Mouse (Mus musculus): ENCODE measurements around the gene Atp2c1.

Gene Atp2c1

GRCm38 (mm10) chr9:105527219-105527618 lies at the start of gene Atp2c1:
TSS of gene Atp2c1 (minus strand) at chr9:105527319.
- in situ Hi-C loops (cut with MboI; ENCODE audit: low sequenced_read_pairs): no loop called here

GRCm38 (mm10) chr9:105557452-105557851 lies 30.3 kb upstream of the Atp2c1 start:
- in situ Hi-C loops (cut with MboI; ENCODE audit: low sequenced_read_pairs): no loop called here

- in situ Hi-C loops (cut with MboI; ENCODE audit: low sequenced_read_pairs): no loop called here
These were observed 29.1 kb upstream of the Atp2c1 start for GRCm38 (mm10) chr9:105556141-105556735.

DNA sequence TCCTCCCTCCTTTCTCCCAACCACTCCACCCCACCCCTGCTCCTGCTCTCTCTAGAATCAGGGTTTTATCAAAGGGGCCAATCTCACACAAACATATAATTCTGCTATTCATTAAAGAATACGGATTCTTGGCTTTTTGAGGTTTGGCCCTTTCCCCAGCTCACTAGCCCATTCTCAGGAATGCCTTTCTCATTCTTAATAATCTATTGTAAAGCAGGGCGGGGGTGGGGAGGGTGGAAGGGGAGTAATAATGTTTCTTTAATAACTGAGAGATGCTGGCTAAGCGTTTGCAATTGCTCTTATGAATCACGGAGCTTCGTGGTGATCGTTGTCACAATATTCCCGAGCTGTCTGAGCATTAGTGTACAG lies 27.3 kb upstream of the Atp2c1 start:
- in situ Hi-C loops (cut with MboI; ENCODE audit: low sequenced_read_pairs): no loop called here

DNA sequence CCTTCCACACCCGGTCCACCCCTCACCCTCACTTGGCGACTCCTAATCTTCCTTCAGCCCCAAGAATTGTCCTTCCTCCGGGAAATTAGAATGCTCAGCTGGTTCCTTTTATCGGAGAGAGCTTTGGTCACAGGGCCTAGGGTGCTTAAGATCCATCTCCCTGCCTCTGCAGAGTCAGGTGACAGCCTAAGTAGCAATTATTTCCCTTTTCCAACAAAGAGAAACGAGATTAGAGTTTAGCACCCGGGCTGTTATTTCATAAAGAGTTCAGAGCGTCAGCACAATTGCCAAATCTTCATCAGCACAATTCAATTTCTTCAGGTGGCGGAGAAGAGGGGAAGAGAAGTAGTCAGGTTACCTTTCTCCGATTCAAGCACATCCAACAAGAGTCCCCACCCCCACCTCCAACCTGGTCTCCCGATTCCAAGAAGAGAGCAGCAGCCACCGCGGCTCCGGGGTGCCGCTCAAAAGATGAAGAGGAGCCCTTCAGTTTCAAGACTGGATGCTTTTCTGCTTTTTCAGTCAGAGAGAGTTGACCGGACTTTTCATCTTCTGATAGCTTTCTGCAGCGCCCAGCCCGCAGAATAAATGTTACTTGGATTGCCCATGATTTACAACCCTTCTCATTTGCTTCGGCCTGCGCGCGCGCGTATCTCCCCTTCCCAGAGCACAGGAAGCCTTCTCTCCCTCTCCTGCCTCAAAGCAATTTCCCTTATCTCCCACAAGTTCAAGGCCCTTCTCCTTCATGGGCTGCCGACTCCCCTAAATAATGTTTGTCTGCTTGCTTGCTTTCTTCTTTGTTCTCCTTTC lies 26.7 kb upstream of the Atp2c1 start:
- in situ Hi-C loops (cut with MboI; ENCODE audit: low sequenced_read_pairs): no loop called here

DNA sequence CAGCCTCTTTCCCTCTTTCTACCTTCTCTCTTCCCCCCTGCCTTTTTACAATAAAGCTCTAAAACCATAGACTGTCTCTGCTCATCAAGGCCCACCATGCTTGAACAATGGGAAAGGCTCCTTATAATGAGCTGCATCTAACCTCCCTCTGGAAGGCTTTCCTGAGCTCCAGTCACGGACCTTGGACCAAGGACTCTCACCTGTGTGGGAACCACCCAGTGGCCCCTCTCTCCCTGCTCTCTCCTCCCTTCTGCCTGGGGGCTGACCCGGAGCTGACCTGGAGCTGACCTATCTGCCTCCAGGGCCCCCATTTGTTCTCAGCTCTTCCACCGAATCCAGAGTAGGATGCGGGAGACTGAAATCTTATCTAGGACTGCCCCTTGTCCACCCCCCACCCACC lies 24.3 kb upstream of the Atp2c1 start:
- in situ Hi-C loops (cut with MboI; ENCODE audit: low sequenced_read_pairs): no loop called here

DNA sequence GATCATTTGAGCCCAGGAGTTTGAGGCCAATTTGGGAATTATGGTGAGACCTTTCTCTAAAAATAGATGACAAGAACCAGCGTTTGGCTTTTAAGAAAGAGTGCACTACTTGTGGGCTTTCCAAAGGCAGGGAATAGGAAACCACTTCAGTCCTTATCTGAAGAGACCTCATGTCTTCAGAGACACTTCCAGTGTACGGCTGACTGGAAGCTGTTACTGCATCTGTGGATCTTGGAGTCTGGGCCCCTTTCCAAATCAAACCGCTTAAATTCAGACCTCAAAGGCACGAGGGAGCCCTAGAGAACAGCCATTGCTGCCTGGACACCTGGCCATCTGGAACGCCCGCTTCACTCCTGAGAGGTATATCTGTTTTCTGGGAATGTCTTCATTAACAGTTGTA lies 22.0 kb upstream of the Atp2c1 start:
- in situ Hi-C loops (cut with MboI; ENCODE audit: low sequenced_read_pairs): no loop called here

- in situ Hi-C loops (cut with MboI; ENCODE audit: low sequenced_read_pairs): no loop called here
These were observed 17.1 kb upstream of the Atp2c1 start for GRCm38 (mm10) chr9:105544013-105544750.

- in situ Hi-C loops (cut with MboI; ENCODE audit: low sequenced_read_pairs): no loop called here
These were observed 10.4 kb upstream of the Atp2c1 start for GRCm38 (mm10) chr9:105537473-105537872.

GRCm38 (mm10) chr9:105536877-105537276 lies 9.8 kb upstream of the Atp2c1 start:
- in situ Hi-C loops (cut with MboI; ENCODE audit: low sequenced_read_pairs): no loop called here

DNA sequence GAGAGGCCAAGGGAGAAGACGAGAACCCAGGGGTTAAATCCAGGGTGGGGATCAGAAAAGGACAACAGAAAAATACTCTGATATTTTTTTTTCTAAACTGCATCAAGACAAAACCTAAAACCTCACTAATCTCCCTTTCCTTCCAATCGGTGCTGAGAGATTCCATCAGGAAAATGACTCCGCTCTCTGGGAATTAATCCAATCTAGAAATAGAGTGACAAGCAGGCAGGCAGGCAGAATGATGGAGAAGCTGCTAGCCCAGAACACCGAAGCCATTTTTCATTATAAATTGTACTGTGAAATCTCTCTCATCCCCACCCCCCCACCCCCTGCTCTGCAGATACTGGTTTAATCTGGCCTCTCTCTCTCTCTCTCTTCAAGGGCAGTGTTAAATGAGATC lies 1.8 kb downstream of the Atp2c1 start:
- in situ Hi-C loops (cut with MboI; ENCODE audit: low sequenced_read_pairs): no loop called here

- in situ Hi-C loops (cut with MboI; ENCODE audit: low sequenced_read_pairs): no loop called here
These were observed 4.1 kb downstream of the Atp2c1 start for GRCm38 (mm10) chr9:105523038-105523437.

- in situ Hi-C loops (cut with MboI; ENCODE audit: low sequenced_read_pairs): no loop called here
These were observed 5.1 kb downstream of the Atp2c1 start for GRCm38 (mm10) chr9:105522063-105522462.

DNA sequence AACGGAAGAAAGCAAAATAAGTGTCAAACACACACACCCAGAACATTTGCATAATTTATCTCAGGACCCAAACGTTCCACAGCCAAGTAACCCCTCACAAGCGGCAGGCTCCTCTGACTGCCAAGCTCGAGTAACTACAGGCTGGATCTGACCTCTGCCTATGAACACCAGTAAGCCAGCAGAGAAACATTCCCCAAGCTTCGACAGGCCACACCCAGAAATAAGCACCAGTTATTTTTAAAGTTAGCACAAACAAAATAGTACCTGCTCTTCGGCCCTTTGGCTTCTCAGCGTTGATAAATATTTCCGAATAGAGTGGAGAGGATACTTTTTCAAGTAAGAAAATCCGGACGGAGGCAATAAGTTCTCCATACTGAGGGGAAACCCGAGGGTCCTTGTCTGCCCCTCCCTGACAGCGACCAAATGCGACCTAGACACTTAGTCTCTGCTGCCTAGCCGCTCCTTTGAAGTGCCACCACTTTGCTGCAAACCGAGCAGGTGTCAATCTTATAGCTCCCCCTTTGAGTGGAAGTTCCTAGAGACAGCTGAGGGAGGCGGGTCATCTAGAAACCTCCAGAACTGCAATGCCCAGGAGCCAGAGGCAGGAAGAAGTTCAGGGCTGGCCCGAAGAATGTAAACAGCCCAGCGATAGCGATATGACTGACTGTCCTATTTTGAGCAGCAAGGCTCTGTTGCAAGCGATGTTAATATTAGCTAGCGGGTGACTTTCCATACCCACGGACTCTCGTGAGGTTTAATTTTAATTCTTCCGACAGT lies 6.2 kb downstream of the Atp2c1 start:
- in situ Hi-C loops (cut with MboI; ENCODE audit: low sequenced_read_pairs): no loop called here

- in situ Hi-C loops (cut with MboI; ENCODE audit: low sequenced_read_pairs): no loop called here
These were observed 7.7 kb downstream of the Atp2c1 start for GRCm38 (mm10) chr9:105519278-105519883.

DNA sequence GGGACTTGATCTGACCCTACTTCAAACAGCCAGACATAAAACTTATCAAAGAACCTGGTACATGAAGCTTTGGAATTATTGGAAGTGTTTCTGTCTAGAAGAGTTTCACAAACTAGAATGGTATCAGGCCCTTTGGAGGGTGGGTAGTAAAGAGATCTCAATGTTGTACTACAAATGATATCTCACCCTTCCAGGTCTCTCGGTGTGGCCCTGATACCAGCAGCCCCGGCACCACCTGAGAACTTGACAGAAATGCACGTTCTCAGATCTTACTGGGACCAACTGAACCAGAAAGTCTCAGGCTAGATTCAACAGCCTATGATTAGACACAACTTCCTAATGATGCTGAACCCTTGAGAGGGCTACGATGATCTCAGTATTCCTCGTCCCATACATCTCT lies 23.4 kb downstream of the Atp2c1 start:
- in situ Hi-C loops (cut with MboI; ENCODE audit: low sequenced_read_pairs): no loop called here

GRCm38 (mm10) chr9:105502389-105502788 lies 24.7 kb downstream of the Atp2c1 start:
- in situ Hi-C loops (cut with MboI; ENCODE audit: low sequenced_read_pairs): no loop called here

DNA sequence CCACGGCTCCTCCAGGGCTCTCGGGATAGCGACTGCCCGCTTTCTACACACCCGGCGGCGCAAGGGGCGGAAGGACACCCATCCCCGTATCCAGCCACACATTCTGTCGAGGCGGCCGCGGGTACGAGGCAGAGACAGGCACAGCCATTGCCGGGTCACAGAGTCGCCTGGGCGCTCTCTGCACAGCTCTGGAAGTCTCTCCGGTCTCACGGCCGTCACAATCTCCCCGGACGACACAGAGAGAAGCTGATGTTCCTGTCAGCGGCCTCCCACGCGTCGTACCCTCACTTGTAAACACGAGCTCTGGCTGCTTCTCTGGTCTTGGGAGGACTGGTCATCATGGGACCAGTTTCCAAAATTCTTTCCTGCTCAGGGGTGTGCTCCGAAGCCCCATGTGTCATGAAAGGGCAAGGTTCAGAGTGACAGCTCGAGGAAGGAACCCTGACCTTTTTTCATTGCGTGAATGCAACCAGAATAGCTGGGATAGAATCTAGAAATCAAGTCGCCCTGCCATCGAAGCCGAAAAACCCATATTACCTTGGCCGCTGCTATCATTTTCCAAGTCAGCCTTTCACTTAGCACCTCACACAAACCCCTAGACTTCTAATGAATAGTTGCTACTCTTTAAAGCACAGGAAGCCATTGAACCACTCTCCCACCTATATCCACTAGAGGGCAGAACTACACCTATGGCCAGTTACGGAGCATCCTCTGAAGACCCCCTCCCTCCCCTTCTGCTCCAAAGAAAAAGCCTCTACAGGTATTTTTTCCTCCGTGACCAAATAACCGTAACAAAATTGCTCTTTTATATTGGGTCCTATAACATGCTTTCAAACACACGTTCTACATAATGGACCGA lies 31.6 kb downstream of the Atp2c1 start:
- in situ Hi-C loops (cut with MboI; ENCODE audit: low sequenced_read_pairs): no loop called here

- in situ Hi-C loops (cut with MboI; ENCODE audit: low sequenced_read_pairs): no loop called here
These were observed 32.4 kb downstream of the Atp2c1 start for GRCm38 (mm10) chr9:105494553-105495315.
